Mouse (Mus musculus) forebrain, embryonic 11.5 days (tissue): Measurements from ENCODE around the gene 4930564D02Rik. TPM values are rescaled to one million over a fixed set of nuclear protein-coding genes. Genes with fewer than 3 reads are reported as not detected.

ENCODE experiments used
- ATAC-seq: fragments of 200-750 bp; cut with Nextera tagmentation; replicated peaks from 2 replicates; pipeline ENCODE4 v1.8.0; 2017; ENCODE audit warnings: moderate TSS enrichment; ENCODE audit not compliant: low FRiP score
- DNase-seq: peaks from one replicate; pipeline ENCODE4 v3.0.0-alpha.2; 2017; ENCODE audit warnings: low spot score
- H3K27ac ChIP-seq: fragments of 300-500 bp; sonication (generic); 2 replicates; pipeline ENCODE4 v1.5.1; 2014; ENCODE audit warnings: low read depth, low read length
- H3K27me3 ChIP-seq: fragments of 300-500 bp; sonication (generic); 2 replicates; pipeline ENCODE4 v1.6.1; 2014; ENCODE audit warnings: mild to moderate bottlenecking, low read length, mixed read lengths; ENCODE audit not compliant: control insufficient read depth, insufficient read depth
- H3K36me3 ChIP-seq: fragments of 300-500 bp; sonication (generic); 2 replicates; pipeline ENCODE4 v1.6.1; 2014; ENCODE audit warnings: mild to moderate bottlenecking, low read length, moderate library complexity, mixed read lengths; ENCODE audit not compliant: control insufficient read depth, insufficient read depth
- H3K4me1 ChIP-seq: fragments of 300-500 bp; sonication (generic); replicated peaks from 2 replicates; pipeline ENCODE4 v1.6.1; 2014; ENCODE audit warnings: low read length, mixed read lengths; ENCODE audit not compliant: control insufficient read depth, insufficient read depth
- H3K4me2 ChIP-seq: fragments of 300-500 bp; sonication (generic); 2 replicates; pipeline ENCODE4 v1.6.1; 2014; ENCODE audit warnings: low read depth, mild to moderate bottlenecking, low read length, moderate library complexity, mixed read lengths; ENCODE audit not compliant: severe bottlenecking
- H3K4me3 ChIP-seq: fragments of 300-500 bp; sonication (generic); 2 replicates; pipeline ENCODE4 v1.5.1; 2014; ENCODE audit warnings: low read depth, low read length
- H3K9ac ChIP-seq: fragments of 300-500 bp; sonication (generic); 2 replicates; pipeline ENCODE4 v1.6.1; 2014; ENCODE audit warnings: low read length
- H3K9me3 ChIP-seq: fragments of 300-500 bp; sonication (generic); 2 replicates; pipeline ENCODE4 v1.6.1; 2016; ENCODE audit warnings: low read length, mixed read lengths; ENCODE audit not compliant: control insufficient read depth
- WGBS: fragments of 180-500 bp; shearing (Covaris S2); extraction: QIAGEN DNeasy Blood & Tissue Kit; methylation state at CpG from one replicate; pipeline ENCODE4 v1.1.7; 2014; 5-methylcytosine and 5-hydroxymethylcytosine counted together
- polyA plus RNA-seq: library from polyadenylated mRNA; unstranded; fragments of >200 nt; fragmentation: Nextera tagmentation; extraction: Ambion mirVana; gene quantifications from 2 replicates; pipeline ENCODE4 v1.2.1, GENCODE M21; 2014

The 4930564D02Rik gene
- polyA plus RNA-seq, 1 experiment from 2014 or later: not detected

GRCm38 (mm10) chr3:105061991-105062390, 4.7 kb upstream of the 4930564D02Rik start:
- Histone ChIP-seq H3K27me3 (no peaks in the 10 kb centered on the region), H3K4me2 (no peak overlapping the region), H3K4me1 (0 out of 2 replicates have a peak, but pooled peaks cover 3% of the 10 kb centered on the region), H3K27ac (no peak overlapping the region), H3K4me3 (no peak overlapping the region), H3K9ac (no peak overlapping the region), H3K9me3 (no peaks in the 10 kb centered on the region), H3K36me3 (no peaks in the 10 kb centered on the region)
- ATAC-seq (no peak), DNase-seq (no peak)
- 64% methylated on average over 1 of the region's 1 CpGs for WGBS

DNA sequence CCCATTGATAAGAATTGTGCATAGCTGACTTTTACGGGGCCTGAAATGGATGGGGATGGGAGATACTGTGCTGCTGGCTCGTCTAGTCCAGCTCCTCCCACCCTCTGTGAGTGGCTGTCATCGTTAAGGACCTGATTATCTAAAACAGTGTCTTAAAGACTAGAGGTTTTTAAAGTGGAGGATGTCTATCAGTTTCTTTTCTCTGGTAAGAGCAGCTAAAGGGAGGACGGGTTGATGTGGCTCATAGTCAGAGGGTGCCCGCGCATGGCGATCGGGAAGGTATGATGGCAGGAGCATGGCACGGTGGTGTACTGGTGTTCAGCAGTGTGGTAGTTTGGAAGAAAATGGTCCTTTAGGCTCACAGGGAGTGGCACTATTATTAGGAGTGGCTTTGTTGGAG, 4.0 kb upstream of the 4930564D02Rik start:
- no peak for ATAC-seq
- Histone ChIP-seq H3K4me3 (no peak overlapping the region), H3K9ac (no peak overlapping the region), H3K27ac (no peak overlapping the region), H3K9me3 (no peaks in the 10 kb centered on the region), H3K4me2 (no peak overlapping the region), H3K36me3 (no peaks in the 10 kb centered on the region), H3K4me1 (0 out of 2 replicates have a peak, but pooled peaks cover 3% of the 10 kb centered on the region), H3K27me3 (no peaks in the 10 kb centered on the region)
- 85% methylated on average over 9 of the region's 9 CpGs for WGBS
- no peak for DNase-seq

- DNase-seq (peak; percentile 34), ATAC-seq (no peak)
- H3K4me2 ChIP-seq: no peak overlapping the region
- 77% methylated on average over 8 of the region's 8 CpGs for WGBS
- no peak overlapping the region for H3K27ac ChIP-seq
- no peaks in the 10 kb centered on the region for H3K4me1 ChIP-seq
- H3K27me3 ChIP-seq: no peaks in the 10 kb centered on the region
- H3K36me3 ChIP-seq: no peaks in the 10 kb centered on the region
- no peak overlapping the region for H3K4me3 ChIP-seq
- no peaks in the 10 kb centered on the region for H3K9me3 ChIP-seq
- H3K9ac ChIP-seq: no peak overlapping the region
Observed at GRCm38 (mm10) chr3:105070553-105070952, 3.9 kb downstream of the 4930564D02Rik start.

DNA sequence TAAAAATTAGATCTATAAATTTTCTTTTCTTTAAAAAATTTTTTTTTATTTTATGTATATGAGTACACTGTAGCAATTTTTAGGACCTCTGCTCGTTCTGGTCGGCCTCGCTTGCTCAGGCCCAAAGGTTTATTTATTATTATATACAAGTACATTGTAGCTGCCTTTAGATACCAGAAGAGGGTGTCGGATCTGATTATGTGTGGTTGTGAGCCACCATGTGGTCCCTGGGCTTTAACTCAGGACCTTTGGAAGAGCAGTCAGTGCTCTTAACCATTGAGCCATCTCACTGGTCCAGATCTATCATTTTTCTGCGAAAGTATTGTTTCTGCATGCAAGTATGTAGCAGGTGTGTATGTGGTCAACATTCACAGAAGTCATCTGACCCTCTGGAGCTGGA, 4.6 kb downstream of the 4930564D02Rik start:
- Histone ChIP-seq H3K4me1 (no peaks in the 10 kb centered on the region), H3K4me3 (no peak overlapping the region), H3K27me3 (no peaks in the 10 kb centered on the region), H3K27ac (no peak overlapping the region), H3K9ac (no peak overlapping the region), H3K36me3 (no peaks in the 10 kb centered on the region), H3K9me3 (no peaks in the 10 kb centered on the region), H3K4me2 (no peak overlapping the region)
- ATAC-seq: no peak
- 91% methylated on average over 5 of the region's 5 CpGs for WGBS
- peak; percentile 9 for DNase-seq

DNA sequence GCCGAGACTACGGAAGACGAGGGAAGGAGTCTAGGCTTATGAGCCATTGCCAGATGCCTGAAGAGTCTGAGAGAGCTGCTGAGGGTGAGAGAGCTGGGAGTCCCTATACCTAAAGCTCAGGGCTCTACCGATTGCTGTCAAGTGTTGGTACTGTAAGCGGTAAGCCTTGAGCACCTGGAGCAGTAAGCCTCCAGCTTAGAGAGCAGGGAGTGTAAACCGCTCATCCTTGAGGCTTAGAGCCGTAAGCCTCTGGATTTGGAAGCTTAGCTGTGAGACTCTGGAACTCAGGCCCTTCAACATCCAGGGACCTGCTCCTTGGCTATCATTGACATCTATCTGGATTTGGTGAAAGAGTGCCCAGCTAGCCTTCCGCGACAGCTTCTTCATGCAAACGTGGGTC, 5.9 kb downstream of the 4930564D02Rik start:
- no peak for ATAC-seq
- no peaks in the 10 kb centered on the region for H3K27me3 ChIP-seq
- no peaks in the 10 kb centered on the region for H3K36me3 ChIP-seq
- H3K9ac ChIP-seq: no peak overlapping the region
- WGBS: 91% methylated on average over 10 of the region's 10 CpGs
- H3K4me3 ChIP-seq: no peak overlapping the region
- no peaks in the 10 kb centered on the region for H3K4me1 ChIP-seq
- H3K27ac ChIP-seq: no peak overlapping the region
- DNase-seq: peak; percentile 23
- H3K9me3 ChIP-seq: no peaks in the 10 kb centered on the region
- H3K4me2 ChIP-seq: no peak overlapping the region

DNA sequence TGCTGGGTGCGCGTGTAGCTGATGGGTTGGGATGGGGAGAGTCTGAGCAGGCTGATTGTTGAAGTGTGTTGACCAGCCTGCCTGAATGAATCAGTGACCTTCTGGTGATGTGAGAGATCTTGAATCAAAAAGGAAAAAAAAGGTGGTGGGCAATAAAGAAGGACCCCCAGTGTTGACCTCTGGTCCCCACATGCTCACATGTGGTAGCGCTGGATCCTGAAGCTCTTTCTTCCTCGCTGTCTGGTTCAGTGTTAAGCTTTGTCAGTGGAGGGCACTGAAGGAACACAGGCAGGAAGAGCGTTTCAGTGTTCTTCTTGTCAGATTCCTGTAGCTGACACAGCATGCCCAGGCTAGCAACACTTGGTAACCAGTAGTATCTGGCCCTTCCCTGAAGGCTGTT, 9.2 kb downstream of the 4930564D02Rik start:
- no peak for ATAC-seq
- no peaks in the 10 kb centered on the region for H3K27me3 ChIP-seq
- no peak overlapping the region for H3K9ac ChIP-seq
- no peak overlapping the region for H3K4me2 ChIP-seq
- H3K4me1 ChIP-seq: no peaks in the 10 kb centered on the region
- H3K27ac ChIP-seq: no peak overlapping the region
- no peak for DNase-seq
- H3K4me3 ChIP-seq: no peak overlapping the region
- H3K36me3 ChIP-seq: no peaks in the 10 kb centered on the region
- WGBS: 90% methylated on average over 5 of the region's 5 CpGs
- H3K9me3 ChIP-seq: no peaks in the 10 kb centered on the region

DNA sequence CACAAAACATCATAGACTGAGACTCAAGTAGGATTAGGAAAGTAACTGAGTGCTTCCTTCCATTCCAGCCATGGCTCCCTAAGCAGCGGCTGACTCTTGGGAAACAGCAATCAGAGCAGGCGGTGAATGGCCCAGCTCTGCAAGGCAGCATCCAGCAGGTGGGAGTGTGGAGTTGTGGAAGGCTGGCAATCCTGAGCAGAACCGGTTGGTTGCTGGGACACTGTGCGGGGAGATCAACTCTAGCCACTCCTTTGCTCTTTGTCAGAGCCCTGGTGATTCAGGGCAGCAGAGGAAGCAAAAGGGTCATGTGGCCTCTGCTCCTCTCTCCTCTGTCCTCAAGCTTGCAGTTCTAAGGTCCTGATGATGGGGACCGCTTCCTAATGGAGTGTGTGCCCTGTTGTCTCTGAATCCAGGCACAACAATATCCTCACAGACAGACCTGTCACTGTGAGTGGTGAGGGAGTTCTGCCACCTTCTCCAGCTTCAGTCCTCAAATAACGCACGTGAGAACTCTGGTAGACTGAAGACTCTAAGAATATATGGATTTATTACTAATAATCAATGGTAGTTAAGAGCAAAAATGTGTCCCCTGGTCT, 11.7 kb downstream of the 4930564D02Rik start:
- WGBS: 23% methylated on average over 7 of the region's 7 CpGs
- Histone ChIP-seq H3K9me3 (no peaks in the 10 kb centered on the region), H3K4me1 (no peaks in the 10 kb centered on the region), H3K36me3 (no peaks in the 10 kb centered on the region), H3K27ac (no peak overlapping the region), H3K4me2 (no peak overlapping the region), H3K27me3 (no peaks in the 10 kb centered on the region), H3K4me3 (no peak overlapping the region), H3K9ac (no peak overlapping the region)
- DNase-seq (peak; percentile 86), ATAC-seq (peak; percentile 91)

DNA sequence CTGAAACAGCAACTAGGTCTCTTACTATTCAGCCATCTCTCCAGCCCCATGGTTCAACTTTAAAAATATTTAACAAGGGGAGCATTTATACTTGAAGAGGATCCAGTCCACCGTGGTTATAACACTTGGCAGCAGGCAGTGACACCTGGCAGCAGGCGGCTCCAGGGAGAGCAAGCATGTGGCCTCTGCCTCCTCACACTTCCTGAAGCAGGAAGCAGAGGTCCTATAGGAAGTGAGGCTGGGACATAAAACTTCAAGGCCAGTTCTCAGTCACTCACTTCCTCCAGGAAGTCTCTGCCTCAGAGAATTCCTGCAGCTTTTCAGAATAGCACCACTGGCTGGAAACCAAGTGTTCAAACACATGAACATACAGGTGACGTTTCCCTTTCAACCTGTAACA, 20.7 kb downstream of the 4930564D02Rik start:
- no peak overlapping the region for H3K27ac ChIP-seq
- no peaks in the 10 kb centered on the region for H3K4me1 ChIP-seq
- H3K4me2 ChIP-seq: no peak overlapping the region
- ATAC-seq: no peak
- H3K4me3 ChIP-seq: no peak overlapping the region
- no peak for DNase-seq
- H3K9ac ChIP-seq: no peak overlapping the region
- no peaks in the 10 kb centered on the region for H3K27me3 ChIP-seq
- no peaks in the 10 kb centered on the region for H3K36me3 ChIP-seq
- WGBS: 75% methylated on average over 3 of the region's 3 CpGs
- H3K9me3 ChIP-seq: no peaks in the 10 kb centered on the region

DNA sequence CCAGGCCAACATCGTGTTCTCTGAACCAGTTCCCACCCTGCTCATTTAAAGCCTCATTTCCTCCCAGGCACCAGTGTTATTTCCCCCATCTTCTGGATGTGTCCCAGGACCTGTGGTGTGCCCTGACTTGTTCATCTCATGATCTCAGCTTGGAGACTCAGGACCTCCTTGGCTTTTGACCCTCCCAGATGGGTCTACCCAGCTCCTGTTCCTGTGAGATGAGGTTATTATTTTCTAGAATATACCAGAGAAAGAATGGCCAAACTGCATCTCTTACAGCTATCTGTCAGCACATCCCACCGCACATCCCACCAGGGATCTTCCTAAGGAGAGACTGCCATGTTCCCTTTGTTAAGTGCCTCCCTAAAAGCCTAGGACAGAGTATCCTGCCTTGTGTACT, 22.0 kb downstream of the 4930564D02Rik start:
- Histone ChIP-seq H3K9me3 (no peaks in the 10 kb centered on the region), H3K4me3 (no peak overlapping the region), H3K27ac (no peak overlapping the region), H3K27me3 (no peaks in the 10 kb centered on the region), H3K4me1 (no peaks in the 10 kb centered on the region), H3K4me2 (no peak overlapping the region), H3K9ac (no peak overlapping the region), H3K36me3 (no peaks in the 10 kb centered on the region)
- ATAC-seq (no peak), DNase-seq (no peak)
- 80% methylated on average over 2 of the region's 2 CpGs for WGBS
